Mouse (Mus musculus) Patski (cell line): ENCODE results near the gene Coro7. TPM values are rescaled to one million over a fixed set of nuclear protein-coding genes. Genes with fewer than 3 reads are reported as not detected.

Experiments
- ATAC-seq: fragments of 100-300 bp; one replicate; pipeline ENCODE4 v1.8.0; 2021
- CTCF ChIA-PET: fragments of 350-600 bp; sonication (Branson Sonifier 250); formaldehyde crosslinking; loops from one replicate; lab custom pipeline; 2022; ENCODE audit warnings: inconsistent platforms; lab: Charles Lee
- POLR2A ChIA-PET: fragments of 350-600 bp; sonication (Branson Sonifier 250); formaldehyde crosslinking; loops from one replicate; lab custom pipeline; 2022; ENCODE audit warnings: antibody characterized with exemption, inconsistent platforms; lab: Charles Lee
- DNase-seq: peaks from one replicate; pipeline ENCODE4 v3.0.0-alpha.2; 2011; ENCODE audit warnings: low read depth, low spot score
- H3K27me3 ChIP-seq: fragments of 371-371 bp; one replicate; pipeline ENCODE4 v1.5.1; 2021
- CTCF ChIP-seq: fragments of 100-300 bp; IDR thresholded peaks from one replicate; pipeline ENCODE4 v1.5.1; 2021
- in situ Hi-C: fragments of 300-500 bp; cut with MboI; formaldehyde crosslinking; loops from 3 replicates; pipeline ENCODE4 v1.11.1; 2018; ENCODE audit warnings: low pct_unique_long_range_greater_than_20kb, mixed read lengths
- polyA plus RNA-seq: library from polyadenylated mRNA; unstranded; gene quantifications from one replicate; pipeline ENCODE4 v1.2.3, GENCODE M21; 2021

Gene Coro7
- polyA plus RNA-seq, 1 experiment from 2014 or later = 28.4 TPM

- no peaks in the 10 kb centered on the region for H3K27me3 ChIP-seq
- DNase-seq (no peak), ATAC-seq (no peak)
- ChIA-PET POLR2A (no interaction called here), CTCF (interaction anchor here (1.2 to 6.3 kb wide), 7 partner anchors 9 to 30 kb away, joined by 3 to 39 read pairs (median 6); no protein-coding TSS in a partner anchor)
- in situ Hi-C loops = no loop called here
- TF ChIP-seq CTCF = no peak
Observed at GRCm38 (mm10) chr16:4576873-4577272, 102.7 kb downstream of the Coro7 start.

Other genes starting within 250 kb of the Coro7 start
- 2.0 TPM for gene Srl, start 138.0 kb downstream of the Coro7 start, polyA plus RNA-seq
- 9.8 TPM for gene Tfap4, start 119.9 kb downstream of the Coro7 start, polyA plus RNA-seq
- 87.1 TPM for gene Glis2, start 85.1 kb downstream of the Coro7 start, polyA plus RNA-seq
- gene Pam16, start 54.8 kb downstream of the Coro7 start, polyA plus RNA-seq = 57.2 TPM
- gene Vasn, start 39.8 kb downstream of the Coro7 start, polyA plus RNA-seq = 74.5 TPM
- 84.4 TPM for gene Dnaja3, start 39.8 kb downstream of the Coro7 start, polyA plus RNA-seq
- 30.9 TPM for gene Nmral1, start 39.6 kb upstream of the Coro7 start, polyA plus RNA-seq
- gene Hmox2, start 46.6 kb upstream of the Coro7 start, polyA plus RNA-seq = 104 TPM
- gene Cdip1, start 110.5 kb upstream of the Coro7 start, polyA plus RNA-seq = 43.9 TPM
- 0.89 TPM for gene 4930562C15Rik, start 155.6 kb upstream of the Coro7 start, polyA plus RNA-seq
- gene Ubald1, start 200.5 kb upstream of the Coro7 start, polyA plus RNA-seq = 30.2 TPM
- 121 TPM for gene Mgrn1, start 206.5 kb upstream of the Coro7 start, polyA plus RNA-seq